Mouse (Mus musculus) testis, postnatal 14 days (tissue): ENCODE results near the gene Prrxl1.

Experiments used
- DNase-seq: peaks from one replicate; pipeline ENCODE4 v3.0.0; 2021; ENCODE audit warnings: low spot score

Gene Prrxl1

GRCm38 (mm10) chr14:32599290-32600041 lies at the start of gene Prrxl1:
TSS of gene Prrxl1 (plus strand) at chr14:32599407.
- DNase-seq = peak; percentile 16

GRCm38 (mm10) chr14:32551854-32552253 lies 47.4 kb upstream of the Prrxl1 start:
- DNase-seq = no peak

- DNase-seq = no peak
Observed at GRCm38 (mm10) chr14:32553198-32553903, 45.9 kb upstream of the Prrxl1 start.

- no peak for DNase-seq
Observed at GRCm38 (mm10) chr14:32554860-32555526, 44.2 kb upstream of the Prrxl1 start.

- DNase-seq = no peak
Observed at GRCm38 (mm10) chr14:32561428-32561827, 37.8 kb upstream of the Prrxl1 start.

GRCm38 (mm10) chr14:32563661-32564060 lies 35.5 kb upstream of the Prrxl1 start:
- DNase-seq = no peak

GRCm38 (mm10) chr14:32572519-32572918 lies 26.7 kb upstream of the Prrxl1 start:
- no peak for DNase-seq

- no peak for DNase-seq
Observed at GRCm38 (mm10) chr14:32578420-32578819, 20.8 kb upstream of the Prrxl1 start.

- no peak for DNase-seq
Observed at GRCm38 (mm10) chr14:32583696-32584095, 15.5 kb upstream of the Prrxl1 start.

- DNase-seq = peak; percentile 60
Observed at GRCm38 (mm10) chr14:32587013-32587784, 12.0 kb upstream of the Prrxl1 start.

- no peak for DNase-seq
Observed at GRCm38 (mm10) chr14:32590377-32590776, 8.8 kb upstream of the Prrxl1 start.

- DNase-seq = peak; percentile 59
Observed at GRCm38 (mm10) chr14:32597232-32598231, 1.7 kb upstream of the Prrxl1 start.

- no peak for DNase-seq
Observed at GRCm38 (mm10) chr14:32598437-32599219, 579 bp upstream of the Prrxl1 start.

GRCm38 (mm10) chr14:32600110-32600509 lies 903 bp downstream of the Prrxl1 start:
- no peak for DNase-seq

GRCm38 (mm10) chr14:32605508-32605907 lies 6.3 kb downstream of the Prrxl1 start:
- DNase-seq = no peak

- DNase-seq = no peak
Observed at GRCm38 (mm10) chr14:32606316-32606715, 7.1 kb downstream of the Prrxl1 start.

- no peak for DNase-seq
Observed at GRCm38 (mm10) chr14:32609392-32609791, 10.2 kb downstream of the Prrxl1 start.

- DNase-seq = no peak
Observed at GRCm38 (mm10) chr14:32617253-32617652, 18.0 kb downstream of the Prrxl1 start.

- no peak for DNase-seq
Observed at GRCm38 (mm10) chr14:32624245-32624644, 25.0 kb downstream of the Prrxl1 start.

- no peak for DNase-seq
Observed at GRCm38 (mm10) chr14:32624811-32625210, 25.6 kb downstream of the Prrxl1 start.
